In the genomic region with DNA sequence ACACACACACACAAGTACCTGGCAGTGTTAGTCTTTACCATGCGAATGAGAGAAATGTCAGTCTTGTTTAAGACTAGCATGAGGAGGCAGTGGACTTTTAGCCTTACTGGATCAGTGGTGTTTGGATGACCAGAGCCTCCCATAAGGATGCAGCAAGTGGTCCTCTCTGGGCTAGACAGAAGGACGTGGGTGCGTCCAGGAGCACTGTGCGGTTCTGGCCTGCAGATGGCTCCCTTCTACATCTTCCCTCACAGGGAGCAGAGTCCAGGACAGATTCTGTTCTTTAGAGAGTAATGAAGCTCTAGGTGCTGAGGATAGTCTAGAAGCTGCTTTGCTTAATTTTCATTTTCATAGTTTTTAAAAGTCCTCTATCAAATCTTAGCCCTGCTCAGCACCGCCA, we compare ENCODE assay signal across 10 mouse cellular contexts.
A peak's percentile ranks its signal among the peaks of the same experiment; 100 is the strongest.
DNase-seq lines count a peak whose midpoint lies in the region; ATAC-seq and TF ChIP-seq lines count a peak whose summit lies in the region.
"Had no signal": no experiment of that assay in that cellular context is flagged by ENCODE, and none has a peak within 500 bp of the region (broad histone marks: within the 10 kb centered on the region; RNA-seq: fewer than 3 reads in every experiment).

No protein-coding gene starts in this region.

- TF ChIP-seq POLR2A in cerebellum, adult 2 months (IDR thresholded peaks at IDR 0.05; ENCODE audit: borderline replicate concordance, insufficient read depth, low read length), result no peak

- peak; percentile 83 for TF ChIP-seq CTCF in cerebellum, adult 2 months (IDR thresholded peaks at IDR 0.05; ENCODE audit: borderline replicate concordance, insufficient read depth, low read depth, low read length)

- no peak for ATAC-seq in midbrain, embryonic 14.5 days (ENCODE audit: low FRiP score, low TSS enrichment)
- no peak for ATAC-seq in midbrain, embryonic 11.5 days (ENCODE audit: low FRiP score)

- 0 out of 2 replicates have a peak overlapping the region, but pooled peaks have one; percentile 1 for H3K27ac ChIP-seq in midbrain, embryonic 14.5 days (replicated peaks; ENCODE audit: low read depth, low read length)
- H3K27ac ChIP-seq in midbrain, embryonic 11.5 days (ENCODE audit: low read depth, low read length), result no peak overlapping the region
- H3K27ac ChIP-seq in cerebellum, adult 2 months (ENCODE audit: insufficient read depth, low read length), result no peak overlapping the region
- H3K27ac ChIP-seq: heart, embryonic 15.5 days; midbrain, embryonic 12.5 days had no signal

- H3K36me3 ChIP-seq in midbrain, embryonic 14.5 days (ENCODE audit: control insufficient read depth, insufficient read depth, low read length), result peaks cover 96% of the 10 kb centered on the region
- peaks cover 31% of the 10 kb centered on the region for H3K36me3 ChIP-seq in midbrain, embryonic 11.5 days (ENCODE audit: control insufficient read depth, insufficient read depth, low read length)

- no peaks in the 10 kb centered on the region for H3K9me3 ChIP-seq in midbrain, embryonic 14.5 days (ENCODE audit: control insufficient read depth, low read length)
- H3K9me3 ChIP-seq in midbrain, embryonic 11.5 days (ENCODE audit: control insufficient read depth, low read length), result no peaks in the 10 kb centered on the region
- H3K9me3 ChIP-seq: heart, embryonic 15.5 days; midbrain, embryonic 12.5 days had no signal

- H3K4me2 ChIP-seq in midbrain, embryonic 14.5 days (ENCODE audit: low read length), result no peak overlapping the region
- no peak overlapping the region for H3K4me2 ChIP-seq in midbrain, embryonic 11.5 days
- H3K4me2 ChIP-seq: heart, embryonic 15.5 days; midbrain, embryonic 12.5 days had no signal

- H3K4me3 ChIP-seq in midbrain, embryonic 14.5 days (replicated peaks; ENCODE audit: low read depth, low read length), result no peak overlapping the region
- H3K4me3 ChIP-seq in midbrain, embryonic 11.5 days (ENCODE audit: low read depth, low read length), result no peak overlapping the region
- H3K4me3 ChIP-seq in cerebellum, adult 2 months (replicated peaks; ENCODE audit: insufficient read depth, low read depth, low read length), result no peak overlapping the region
- H3K4me3 ChIP-seq: heart, embryonic 15.5 days; midbrain, embryonic 12.5 days had no signal

- DNase-seq in gastrocnemius, adult 18-20 months (ENCODE audit: low spot score), result peak; percentile 44
- no peak for DNase-seq in gastrocnemius, postnatal 4 days (ENCODE audit: low spot score in 2 of 2)
- DNase-seq in midbrain, embryonic 14.5 days, result peak; percentile 46
- no peak for DNase-seq in midbrain, embryonic 11.5 days (ENCODE audit: low spot score, missing footprints)
- peak; percentile 59 to 63 for DNase-seq in cerebellum, adult 2 months
- DNase-seq in kidney, adult 9 months, result peak; percentile 70
- peak; percentile 20 for DNase-seq in yolk sac, embryonic 10.5 days (ENCODE audit: low spot score)
- no peak for DNase-seq in spleen, postnatal 36 days (ENCODE audit: low spot score in 2 of 2)

- 73% methylated on average over 5 of the region's 5 CpGs for WGBS in midbrain, embryonic 14.5 days
- 66% methylated on average over 5 of the region's 5 CpGs for WGBS in midbrain, embryonic 11.5 days
- WGBS in cerebellum, adult 2 months, result 47% methylated on average over 5 of the region's 5 CpGs

- H3K27me3 ChIP-seq in midbrain, embryonic 14.5 days (ENCODE audit: control insufficient read depth, insufficient read depth, low read length), result no peaks in the 10 kb centered on the region
- no peaks in the 10 kb centered on the region for H3K27me3 ChIP-seq in midbrain, embryonic 11.5 days (ENCODE audit: control insufficient read depth, insufficient read depth, low read length)
- no peaks in the 10 kb centered on the region for H3K27me3 ChIP-seq in cerebellum, adult 2 months (ENCODE audit: control insufficient read depth, insufficient read depth, low read length)
- H3K27me3 ChIP-seq: heart, embryonic 15.5 days; midbrain, embryonic 12.5 days had no signal

- no peak overlapping the region for H3K9ac ChIP-seq in midbrain, embryonic 14.5 days (replicated peaks; ENCODE audit: low read length)
- H3K9ac ChIP-seq in midbrain, embryonic 11.5 days (ENCODE audit: low read length), result no peak overlapping the region
- H3K9ac ChIP-seq: heart, embryonic 15.5 days; midbrain, embryonic 12.5 days had no signal

- H3K4me1 ChIP-seq in midbrain, embryonic 14.5 days (ENCODE audit: control insufficient read depth, insufficient read depth, low read length), result no peaks in the 10 kb centered on the region
- no peaks in the 10 kb centered on the region for H3K4me1 ChIP-seq in midbrain, embryonic 11.5 days (ENCODE audit: control insufficient read depth, insufficient read depth, low read length)
- no peaks in the 10 kb centered on the region; the same call in none of the 2 replicates for H3K4me1 ChIP-seq in cerebellum, adult 2 months (ENCODE audit: control insufficient read depth, insufficient read depth, low read length)
- H3K4me1 ChIP-seq: midbrain, embryonic 12.5 days had no signal

Comparison
In these comparisons a context has a peak if more than half of its experiments do, and no peak if none do; other contexts are left out.
1. DNase-seq: peak in gastrocnemius, adult 18-20 months (single experiment), midbrain, embryonic 14.5 days (single experiment), cerebellum, adult 2 months (2 of 2), kidney, adult 9 months (single experiment) and yolk sac, embryonic 10.5 days (single experiment); none in gastrocnemius, postnatal 4 days (0 of 2), midbrain, embryonic 11.5 days (single experiment) and spleen, postnatal 36 days (0 of 2).